In genomic region chr1:152669446-152670180, GRCm38 (mm10) we compare ENCODE assay signal across 13 mouse cellular contexts.
DNase-seq lines count a peak whose midpoint lies in the region; ATAC-seq and TF ChIP-seq lines count a peak whose summit lies in the region.
"Had no signal": no experiment of that assay in that cellular context is flagged by ENCODE, and none has a peak within 500 bp of the region (broad histone marks: within the 10 kb centered on the region; RNA-seq: fewer than 3 reads in every experiment).

No protein-coding gene starts in this region.

- no peak for TF ChIP-seq POLR2A in testis, adult 2 months (IDR thresholded peaks at IDR 0.05; ENCODE audit: control insufficient read depth, low read depth, low read length)

- H3K9me3 ChIP-seq in heart, embryonic 14.5 days (ENCODE audit: control insufficient read depth, low read length): no peaks in the 10 kb centered on the region
- H3K9me3 ChIP-seq: limb, embryonic 12.5 days; megakaryocyte, embryonic 14.5 days had no signal

- peak overlapping the region; percentile 26 for H3K4me2 ChIP-seq in heart, embryonic 14.5 days (ENCODE audit: low read length)
- H3K4me2 ChIP-seq: limb, embryonic 12.5 days had no signal

- ATAC-seq in heart, embryonic 14.5 days (ENCODE audit: insufficient number of reproducible peaks, insufficient read depth, low FRiP score, low read depth): peak; percentile 71

- 23% methylated on average over 8 of the region's 8 CpGs for WGBS in heart, embryonic 14.5 days

- TF ChIP-seq CTCF in testis, adult 2 months (IDR thresholded peaks at IDR 0.05; ENCODE audit: control insufficient read depth, insufficient read depth, insufficient replicate concordance, low read depth, low read length): no peak

- H3K27me3 ChIP-seq in testis, adult 2 months (ENCODE audit: control insufficient read depth, insufficient read depth, low read length): no peaks in the 10 kb centered on the region
- H3K27me3 ChIP-seq in heart, embryonic 14.5 days (ENCODE audit: control insufficient read depth, insufficient read depth, low read length): no peaks in the 10 kb centered on the region
- H3K27me3 ChIP-seq: limb, embryonic 12.5 days had no signal

- H3K9ac ChIP-seq in heart, embryonic 14.5 days (ENCODE audit: low read length): peak overlapping the region; percentile 25; the same call in 1 of the 2 replicates
- H3K9ac ChIP-seq: limb, embryonic 12.5 days had no signal

- peak; percentile 10 for DNase-seq in kidney, adult 9 months
- DNase-seq in kidney, postnatal 10 days: no peak
- no peak for DNase-seq in testis, postnatal 10 days (ENCODE audit: low spot score)
- no peak for DNase-seq in frontal cortex, postnatal 10 days (ENCODE audit: low spot score in 2 of 2)
- no peak for DNase-seq in thymus, adult 18-20 months
- DNase-seq: adrenal gland, adult 8-10 months; cerebellum, adult 2 months; gastrocnemius, postnatal 36 days; thymus, adult 2 months had no signal

- no peaks in the 10 kb centered on the region for H3K36me3 ChIP-seq in testis, adult 2 months (ENCODE audit: control insufficient read depth, insufficient read depth, low read length)
- H3K36me3 ChIP-seq in heart, embryonic 14.5 days (ENCODE audit: control insufficient read depth, insufficient read depth, low read length): no peaks in the 10 kb centered on the region
- H3K36me3 ChIP-seq: limb, embryonic 12.5 days had no signal

- peak overlapping the region; percentile 15; the same call in 1 of the 2 replicates for H3K4me3 ChIP-seq in testis, adult 2 months (ENCODE audit: control insufficient read depth, low read depth, low read length)
- H3K4me3 ChIP-seq in heart, embryonic 14.5 days (ENCODE audit: control insufficient read depth in 1 of 2, insufficient read depth in 1 of 2, low read depth in 1 of 2, low read length in 2 of 2): no peak overlapping the region
- H3K4me3 ChIP-seq: limb, embryonic 12.5 days; megakaryocyte, embryonic 14.5 days had no signal

- H3K4me1 ChIP-seq in testis, adult 2 months (ENCODE audit: control insufficient read depth, insufficient read depth, low read length): no peaks in the 10 kb centered on the region; the same call in 1 of the 2 replicates
- peaks cover 12 to 22% of the 10 kb centered on the region in 2 experiments for H3K4me1 ChIP-seq in heart, embryonic 14.5 days (ENCODE audit: control insufficient read depth in 2 of 2, insufficient read depth in 2 of 2, low read length in 2 of 2)
- H3K4me1 ChIP-seq: limb, embryonic 12.5 days; megakaryocyte, embryonic 14.5 days had no signal

- no peak overlapping the region for H3K27ac ChIP-seq in testis, adult 2 months (ENCODE audit: control insufficient read depth, insufficient read depth, low read depth, low read length)
- H3K27ac ChIP-seq in heart, embryonic 14.5 days (replicated peaks in 1 of 2; ENCODE audit: control insufficient read depth in 1 of 2, insufficient read depth in 1 of 2, low read depth in 2 of 2, low read length in 2 of 2): peak overlapping the region; percentile 78 to 87
- H3K27ac ChIP-seq: limb, embryonic 12.5 days had no signal
